Mouse (Mus musculus) kidney, adult 9 months (tissue): Measurements from ENCODE around the gene Met.

Experiments used
- DNase-seq: peaks from one replicate; pipeline ENCODE4 v3.0.0; 2022

The Met gene

GRCm38 (mm10) chr6:17463434-17464280 is at the start of gene Met:
Gene Met, plus strand, starts transcription at chr6:17463800.
- peak; percentile 74 for DNase-seq

GRCm38 (mm10) chr6:17418226-17418625 is 45.4 kb upstream of the Met start:
- no peak for DNase-seq

- DNase-seq: no peak
Observed at GRCm38 (mm10) chr6:17422432-17422831, 41.2 kb upstream of the Met start.

GRCm38 (mm10) chr6:17429041-17429440 is 34.6 kb upstream of the Met start:
- no peak for DNase-seq

GRCm38 (mm10) chr6:17429611-17430010 is 34.0 kb upstream of the Met start:
- no peak for DNase-seq

GRCm38 (mm10) chr6:17443311-17443710 is 20.3 kb upstream of the Met start:
- peak; percentile 72 for DNase-seq

GRCm38 (mm10) chr6:17451305-17451704 is 12.3 kb upstream of the Met start:
- no peak for DNase-seq

- no peak for DNase-seq
Observed at GRCm38 (mm10) chr6:17455116-17455515, 8.5 kb upstream of the Met start.

- peak; percentile 45 for DNase-seq
Observed at GRCm38 (mm10) chr6:17459561-17459960, 4.0 kb upstream of the Met start.

GRCm38 (mm10) chr6:17461435-17461834 is 2.2 kb upstream of the Met start:
- no peak for DNase-seq

GRCm38 (mm10) chr6:17464281-17465025 is 853 bp downstream of the Met start:
- DNase-seq: peak; percentile 74

GRCm38 (mm10) chr6:17466526-17466925 is 2.9 kb downstream of the Met start:
- no peak for DNase-seq

- DNase-seq: no peak
Observed at GRCm38 (mm10) chr6:17468993-17469392, 5.4 kb downstream of the Met start.

GRCm38 (mm10) chr6:17473128-17473527 is 9.5 kb downstream of the Met start:
- no peak for DNase-seq

- no peak for DNase-seq
Observed at GRCm38 (mm10) chr6:17477823-17478222, 14.2 kb downstream of the Met start.

GRCm38 (mm10) chr6:17478252-17478651 is 14.7 kb downstream of the Met start:
- no peak for DNase-seq

- no peak for DNase-seq
Observed at GRCm38 (mm10) chr6:17478838-17479570, 15.4 kb downstream of the Met start.

GRCm38 (mm10) chr6:17481068-17481467 is 17.5 kb downstream of the Met start:
- DNase-seq: no peak

GRCm38 (mm10) chr6:17485244-17485643 is 21.6 kb downstream of the Met start:
- DNase-seq: no peak

- DNase-seq: no peak
Observed at GRCm38 (mm10) chr6:17485782-17486181, 22.2 kb downstream of the Met start.

- DNase-seq: peak; percentile 57
Observed at GRCm38 (mm10) chr6:17488291-17488817, 24.8 kb downstream of the Met start.

- no peak for DNase-seq
Observed at GRCm38 (mm10) chr6:17490786-17491185, 27.2 kb downstream of the Met start.

- DNase-seq: no peak
Observed at GRCm38 (mm10) chr6:17491502-17491901, 27.9 kb downstream of the Met start.
